Mouse (Mus musculus) lung, postnatal 25 days (tissue): ENCODE data around the gene Odaph.

ENCODE experiments used
- DNase-seq: peaks from one replicate; pipeline ENCODE4 v3.0.0; 2022; ENCODE audit warnings: low spot score

The Odaph gene

GRCm38 (mm10) chr5:91991191-91991937 is 4.1 kb downstream of the Odaph start:
- DNase-seq: no peak

- no peak for DNase-seq
These were observed 5.8 kb downstream of the Odaph start for GRCm38 (mm10) chr5:91993061-91993460.

GRCm38 (mm10) chr5:91994546-91994945 is 7.3 kb downstream of the Odaph start:
- no peak for DNase-seq

- DNase-seq: peak; percentile 35
These were observed 13.5 kb downstream of the Odaph start for GRCm38 (mm10) chr5:92000770-92001169.

- peak; percentile 22 for DNase-seq
These were observed 15.7 kb downstream of the Odaph start for GRCm38 (mm10) chr5:92003011-92003410.

- DNase-seq: no peak
These were observed 22.6 kb downstream of the Odaph start for GRCm38 (mm10) chr5:92009827-92010226.

GRCm38 (mm10) chr5:92011756-92012155 is 24.5 kb downstream of the Odaph start:
- DNase-seq: no peak

GRCm38 (mm10) chr5:92019960-92020359 is 32.7 kb downstream of the Odaph start:
- DNase-seq: peak; percentile 2

GRCm38 (mm10) chr5:92042377-92043348 is 55.4 kb downstream of the Odaph start:
- DNase-seq: peak; percentile 95

- DNase-seq: no peak
These were observed 56.5 kb downstream of the Odaph start, which contains the start of gene Cdkl2 for GRCm38 (mm10) chr5:92043783-92044182. Cdkl2 (minus strand) TSS chr5:92043883.
